13 mouse cellular contexts compared by ENCODE assay signal in the genomic region with DNA sequence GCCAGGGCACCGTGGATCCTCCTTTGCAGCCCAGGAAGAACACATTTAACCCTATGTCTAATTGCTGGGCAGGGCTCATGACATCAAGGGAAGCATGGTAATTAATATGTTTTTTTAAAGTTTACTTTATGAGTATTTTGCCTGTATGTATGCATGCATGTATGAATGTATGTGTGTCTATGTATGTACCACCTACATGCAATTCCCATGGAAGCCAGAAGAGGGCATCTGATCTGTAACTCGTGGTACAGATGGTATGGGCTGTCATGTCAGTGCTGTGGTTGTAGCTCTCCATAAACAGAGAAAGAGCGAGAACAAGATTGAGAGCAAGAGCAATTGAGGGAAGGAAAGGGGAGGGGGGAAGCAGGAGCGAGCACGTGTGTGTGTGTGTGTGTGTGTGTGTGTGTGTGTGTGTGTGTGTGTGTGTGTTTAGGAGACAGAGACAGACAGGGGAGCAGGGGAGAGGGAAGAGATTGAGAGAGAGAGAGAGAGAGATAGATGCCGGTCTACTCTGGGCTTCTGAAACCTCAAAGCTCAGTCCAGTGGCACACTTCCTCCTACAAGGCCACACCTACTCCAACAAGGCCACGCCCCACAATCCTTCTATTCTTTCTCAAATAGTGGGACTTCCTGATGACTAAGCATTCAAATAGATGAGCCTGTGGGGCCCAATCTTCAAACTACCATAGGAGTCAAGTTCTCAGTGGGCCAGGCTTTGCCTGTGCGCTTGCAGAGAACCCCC. TPM values are rescaled to one million over a fixed set of nuclear protein-coding genes. Genes with fewer than 3 reads are reported as not detected.
DNase-seq lines count a peak whose midpoint lies in the region; ATAC-seq lines count a peak whose summit lies in the region.
"Had no signal": no experiment of that assay in that cellular context is flagged by ENCODE, and none has a peak within 500 bp of the region (broad histone marks: within the 10 kb centered on the region; RNA-seq: fewer than 3 reads in every experiment).

No protein-coding gene starts in this region.

- peaks cover 3% of the 10 kb centered on the region; the same call in 1 of the 2 replicates for H3K4me1 ChIP-seq in heart, embryonic 11.5 days (ENCODE audit: control insufficient read depth, insufficient read depth, low read length)
- peaks cover 29% of the 10 kb centered on the region for H3K4me1 ChIP-seq in liver, embryonic 12.5 days
- H3K4me1 ChIP-seq: hindbrain, embryonic 15.5 days; limb, embryonic 15.5 days; midbrain, embryonic 12.5 days had no signal

- no peak overlapping the region for H3K27ac ChIP-seq in heart, embryonic 11.5 days (ENCODE audit: low read depth, low read length)
- no peak overlapping the region for H3K27ac ChIP-seq in liver, embryonic 12.5 days
- H3K27ac ChIP-seq: hindbrain, embryonic 15.5 days; limb, embryonic 15.5 days; midbrain, embryonic 12.5 days had no signal

- H3K36me3 ChIP-seq in heart, embryonic 11.5 days (ENCODE audit: control insufficient read depth, insufficient read depth, low read length), result no peaks in the 10 kb centered on the region
- no peaks in the 10 kb centered on the region for H3K36me3 ChIP-seq in liver, embryonic 12.5 days
- H3K36me3 ChIP-seq: hindbrain, embryonic 15.5 days; limb, embryonic 15.5 days; midbrain, embryonic 12.5 days had no signal

- 0 out of 2 replicates have a peak, but pooled peaks have one; percentile 42 for ATAC-seq in heart, embryonic 11.5 days (replicated peaks; ENCODE audit: insufficient number of reproducible peaks, low FRiP score, low TSS enrichment)
- peak; percentile 58 for ATAC-seq in liver, embryonic 12.5 days
- ATAC-seq in erythroid progenitor cell, adult 5-6 weeks (replicated peaks; ENCODE audit: low FRiP score, poor library complexity, severe bottlenecking), result no peak

- no peak for DNase-seq in heart, postnatal 10 days
- DNase-seq in 416B (ENCODE audit: low read depth) (peak; percentile 69), ES-CJ7 (ENCODE audit: low read depth, low spot score) (peak; percentile 85)
- no peak for DNase-seq in right cerebral cortex, postnatal 14 days
- DNase-seq: adrenal gland, postnatal 10 days; cerebellum, postnatal 36 days; kidney, postnatal 10 days had no signal

- H3K27me3 ChIP-seq in heart, embryonic 11.5 days (ENCODE audit: control insufficient read depth, insufficient read depth, low read length), result no peaks in the 10 kb centered on the region
- H3K27me3 ChIP-seq in liver, embryonic 12.5 days (replicated peaks), result no peaks in the 10 kb centered on the region
- H3K27me3 ChIP-seq: hindbrain, embryonic 15.5 days; limb, embryonic 15.5 days; midbrain, embryonic 12.5 days had no signal

- no peak overlapping the region for H3K4me3 ChIP-seq in heart, embryonic 11.5 days (ENCODE audit: low read depth, low read length)
- no peak overlapping the region for H3K4me3 ChIP-seq in liver, embryonic 12.5 days
- H3K4me3 ChIP-seq: hindbrain, embryonic 15.5 days; limb, embryonic 15.5 days; midbrain, embryonic 12.5 days had no signal

- H3K9ac ChIP-seq in heart, embryonic 11.5 days (ENCODE audit: low read depth, low read length), result no peak overlapping the region
- no peak overlapping the region for H3K9ac ChIP-seq in liver, embryonic 12.5 days
- H3K9ac ChIP-seq: hindbrain, embryonic 15.5 days; limb, embryonic 15.5 days; midbrain, embryonic 12.5 days had no signal

- intact Hi-C loops in heart, postnatal 10 days (cut with DNase I), result no loop called here

- WGBS in heart, embryonic 11.5 days (ENCODE audit: insufficient replicate concordance), result 77% methylated on average over 8 of the region's 8 CpGs
- 69% methylated on average over 8 of the region's 8 CpGs for WGBS in liver, embryonic 12.5 days (ENCODE audit: insufficient replicate concordance)

- H3K9me3 ChIP-seq in heart, embryonic 11.5 days (replicated peaks; ENCODE audit: control insufficient read depth, low read length), result no peaks in the 10 kb centered on the region
- H3K9me3 ChIP-seq in liver, embryonic 12.5 days (replicated peaks), result no peaks in the 10 kb centered on the region
- H3K9me3 ChIP-seq: hindbrain, embryonic 15.5 days; limb, embryonic 15.5 days had no signal

- H3K4me2 ChIP-seq in heart, embryonic 11.5 days, result no peak overlapping the region
- no peak overlapping the region for H3K4me2 ChIP-seq in liver, embryonic 12.5 days
- H3K4me2 ChIP-seq: hindbrain, embryonic 15.5 days; limb, embryonic 15.5 days; midbrain, embryonic 12.5 days had no signal

RNA-seq across cellular contexts. Expression of a gene that starts 15.1 kb away (rescaled TPM):
- 176 and 191 TPM in 2 replicates for polyA plus RNA-seq in heart, embryonic 11.5 days (2014; fragmentation: Nextera tagmentation; extraction: Ambion mirVana)
- total RNA-seq in heart, postnatal 10 days (2021), result 100 to 1,000 TPM; 221 to 255 TPM
- 364 and 366 TPM in 2 replicates for polyA plus RNA-seq in liver, embryonic 12.5 days (2016; fragmentation: Nextera tagmentation; extraction: Ambion mirVana)
- total RNA-seq in erythroid progenitor cell, adult 5-6 weeks (2015; ENCODE audit: low replicate concordance), result 5.0 and 10.5 TPM in 2 replicates
- 1.2 and 1.8 TPM in 2 replicates for total RNA-seq in erythroid progenitor cell, adult 5-6 weeks (2017; ENCODE audit: low replicate concordance)

Comparison
In these comparisons a context has a peak if more than half of its experiments do, and no peak if none do; other contexts are left out.
1. DNase-seq: peak in 416B (single experiment) and ES-CJ7 (single experiment); none in heart, postnatal 10 days (0 of 2) and right cerebral cortex, postnatal 14 days (single experiment).
2. RNA of a gene that starts 15.1 kb away (total RNA-seq): 221 to 255 TPM in heart, postnatal 10 days; 1.2 to 10.5 TPM in erythroid progenitor cell, adult 5-6 weeks; every median in the first group is over 10 times any median in the second.